Mouse (Mus musculus) midbrain, embryonic 12.5 days (tissue): ENCODE measurements around the gene Stmn3. TPM values are rescaled to one million over a fixed set of nuclear protein-coding genes. Genes with fewer than 3 reads are reported as not detected.

Experiments
- ATAC-seq: fragments of 200-750 bp; cut with Nextera tagmentation; 2 replicates; pipeline ENCODE4 v1.8.0; 2017; ENCODE audit warnings: low read depth, moderate TSS enrichment, moderate library complexity; ENCODE audit not compliant: low FRiP score
- H3K27ac ChIP-seq: fragments of 300-500 bp; sonication (generic); replicated peaks from 2 replicates; pipeline ENCODE4 v1.5.1; 2016; ENCODE audit warnings: mild to moderate bottlenecking
- H3K27me3 ChIP-seq: fragments of 300-500 bp; sonication (generic); 2 replicates; pipeline ENCODE4 v1.6.1; 2016; ENCODE audit warnings: mild to moderate bottlenecking
- H3K36me3 ChIP-seq: fragments of 300-500 bp; sonication (generic); 2 replicates; pipeline ENCODE4 v1.6.1; 2016
- H3K4me1 ChIP-seq: fragments of 300-500 bp; sonication (generic); 2 replicates; pipeline ENCODE4 v1.6.1; 2016
- H3K4me2 ChIP-seq: fragments of 300-500 bp; sonication (generic); replicated peaks from 2 replicates; pipeline ENCODE4 v1.6.1; 2016; ENCODE audit warnings: mild to moderate bottlenecking, moderate library complexity
- H3K4me3 ChIP-seq: fragments of 300-500 bp; sonication (generic); 2 replicates; pipeline ENCODE4 v1.5.1; 2016; ENCODE audit warnings: mild to moderate bottlenecking
- H3K9ac ChIP-seq: fragments of 300-500 bp; sonication (generic); replicated peaks from 2 replicates; pipeline ENCODE4 v1.6.1; 2016; ENCODE audit warnings: mild to moderate bottlenecking, moderate library complexity
- H3K9me3 ChIP-seq: fragments of 300-500 bp; sonication (generic); 2 replicates; pipeline ENCODE4 v1.6.1; 2016; ENCODE audit warnings: mild to moderate bottlenecking
- WGBS: fragments of 180-500 bp; shearing (Covaris S2); methylation state at CpG from one replicate; pipeline ENCODE4 v1.1.7; 2016; 5-methylcytosine and 5-hydroxymethylcytosine counted together
- polyA plus RNA-seq: library from polyadenylated mRNA; unstranded; fragments of >200 nt; fragmentation: Nextera tagmentation; extraction: Ambion mirVana; gene quantifications from 2 replicates; pipeline ENCODE4 v1.2.1, GENCODE M21; 2016

The Stmn3 gene
- polyA plus RNA-seq, 1 experiment from 2014 or later, result 455 TPM

DNA sequence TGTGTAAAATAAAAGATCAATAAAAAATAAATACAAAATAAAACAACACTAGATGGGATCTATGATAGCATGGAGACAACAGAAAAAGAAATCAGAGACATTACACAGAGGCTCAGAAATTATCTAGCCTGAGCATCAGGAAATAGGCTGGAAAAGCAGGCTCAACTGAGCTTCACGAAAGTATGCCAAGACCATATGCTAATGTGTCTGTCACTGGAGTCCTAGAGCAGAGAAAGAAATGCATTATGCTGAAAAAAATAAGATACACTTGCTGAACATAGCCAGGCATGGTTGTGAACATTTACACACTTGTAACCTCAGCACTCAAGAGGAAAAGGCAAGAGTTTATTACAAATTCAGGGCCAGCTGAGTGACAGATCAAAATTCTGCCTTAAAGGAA lies 34.3 kb downstream of the Stmn3 start:
- H3K4me3 ChIP-seq, result no peak overlapping the region
- 94% methylated on average over 1 of the region's 1 CpGs for WGBS
- peaks cover 56% of the 10 kb centered on the region for H3K36me3 ChIP-seq
- H3K4me2 ChIP-seq, result no peak overlapping the region
- H3K27ac ChIP-seq, result no peak overlapping the region
- no peaks in the 10 kb centered on the region for H3K27me3 ChIP-seq
- H3K9ac ChIP-seq, result no peak overlapping the region
- no peaks in the 10 kb centered on the region for H3K9me3 ChIP-seq
- ATAC-seq, result no peak
- no peaks in the 10 kb centered on the region for H3K4me1 ChIP-seq

DNA sequence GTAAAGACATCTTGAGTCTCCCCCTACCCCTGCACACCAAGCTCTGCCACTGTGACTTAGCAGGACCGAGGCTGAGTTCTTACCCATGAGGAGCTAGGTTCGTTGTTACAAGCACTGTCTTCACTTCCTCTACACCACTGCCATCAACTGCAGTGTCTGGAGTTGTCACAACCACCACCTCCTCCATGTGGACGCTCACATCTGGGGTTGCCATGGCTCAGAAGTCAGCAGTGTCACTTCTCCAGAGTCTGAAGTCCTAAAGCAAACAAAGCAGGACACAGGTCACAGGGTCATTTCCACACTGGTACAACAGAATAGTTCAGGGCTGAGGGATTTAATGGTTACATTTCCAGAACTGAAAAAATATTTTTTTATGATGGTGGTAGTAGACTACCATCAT lies 36.4 kb downstream of the Stmn3 start:
- 88% methylated on average over 3 of the region's 3 CpGs for whole genome bisulfite sequencing
- no peaks in the 10 kb centered on the region for H3K27me3 ChIP-seq
- H3K27ac ChIP-seq, result no peak overlapping the region
- H3K36me3 ChIP-seq, result peaks cover 59% of the 10 kb centered on the region
- no peaks in the 10 kb centered on the region for H3K4me1 ChIP-seq
- no peak overlapping the region for H3K4me3 ChIP-seq
- H3K9ac ChIP-seq, result no peak overlapping the region
- no peak for ATAC-seq
- no peak overlapping the region for H3K4me2 ChIP-seq
- H3K9me3 ChIP-seq, result no peaks in the 10 kb centered on the region

- no peak overlapping the region for H3K4me2 ChIP-seq
- no peaks in the 10 kb centered on the region for H3K9me3 ChIP-seq
- H3K36me3 ChIP-seq, result peaks cover 54% of the 10 kb centered on the region
- H3K4me3 ChIP-seq, result no peak overlapping the region
- H3K9ac ChIP-seq, result no peak overlapping the region
- no peaks in the 10 kb centered on the region for H3K4me1 ChIP-seq
- H3K27me3 ChIP-seq, result no peaks in the 10 kb centered on the region
- ATAC-seq, result no peak
- H3K27ac ChIP-seq, result no peak overlapping the region
- WGBS, result 92% methylated on average over 1 of the region's 1 CpGs
These were observed 37.5 kb downstream of the Stmn3 start for GRCm38 (mm10) chr2:181276766-181277165.

DNA sequence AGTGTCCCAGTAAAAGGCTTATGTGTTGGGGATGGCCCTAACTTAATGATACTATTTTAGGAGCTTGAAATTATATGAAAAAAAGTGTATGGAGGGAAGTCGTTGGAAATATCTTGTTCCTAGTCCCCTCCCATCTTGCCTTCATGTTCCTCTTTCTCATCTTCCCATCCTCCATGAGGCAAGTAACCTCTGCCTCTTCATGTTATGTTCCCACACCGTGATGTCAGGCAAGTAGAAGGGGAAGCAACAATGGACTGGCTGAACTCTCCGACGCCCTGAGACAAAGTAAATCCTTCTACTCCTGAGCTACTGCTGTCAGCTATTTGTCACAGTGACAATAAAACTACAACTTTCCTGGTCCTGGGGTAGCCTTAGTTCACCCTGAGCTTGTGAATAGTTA lies 39.7 kb downstream of the Stmn3 start:
- no peaks in the 10 kb centered on the region for H3K4me1 ChIP-seq
- 88% methylated on average over 4 of the region's 4 CpGs for WGBS
- H3K9me3 ChIP-seq, result no peaks in the 10 kb centered on the region
- peaks cover 60% of the 10 kb centered on the region for H3K36me3 ChIP-seq
- H3K9ac ChIP-seq, result no peak overlapping the region
- no peak overlapping the region for H3K4me2 ChIP-seq
- no peaks in the 10 kb centered on the region for H3K27me3 ChIP-seq
- H3K4me3 ChIP-seq, result no peak overlapping the region
- no peak overlapping the region for H3K27ac ChIP-seq
- no peak for ATAC-seq

- ATAC-seq, result no peak
- Histone ChIP-seq H3K36me3 (peaks cover 54% of the 10 kb centered on the region), H3K4me3 (no peak overlapping the region), H3K9me3 (no peaks in the 10 kb centered on the region), H3K27me3 (no peaks in the 10 kb centered on the region), H3K9ac (no peak overlapping the region), H3K27ac (no peak overlapping the region), H3K4me1 (no peaks in the 10 kb centered on the region), H3K4me2 (no peak overlapping the region)
- 95% methylated on average over 2 of the region's 2 CpGs for WGBS
These were observed 40.5 kb downstream of the Stmn3 start for GRCm38 (mm10) chr2:181273829-181274228.

- no peak overlapping the region for H3K4me2 ChIP-seq
- H3K4me3 ChIP-seq, result no peak overlapping the region
- peaks cover 47% of the 10 kb centered on the region for H3K36me3 ChIP-seq
- ATAC-seq, result no peak
- no peak overlapping the region for H3K9ac ChIP-seq
- H3K9me3 ChIP-seq, result no peaks in the 10 kb centered on the region
- 95% methylated on average over 2 of the region's 2 CpGs for WGBS
- no peaks in the 10 kb centered on the region for H3K27me3 ChIP-seq
- no peaks in the 10 kb centered on the region for H3K4me1 ChIP-seq
- no peak overlapping the region for H3K27ac ChIP-seq
These were observed 42.2 kb downstream of the Stmn3 start for GRCm38 (mm10) chr2:181272092-181272491.

GRCm38 (mm10) chr2:181266839-181267238 lies 47.5 kb downstream of the Stmn3 start:
- Histone ChIP-seq H3K4me1 (no peaks in the 10 kb centered on the region), H3K9me3 (no peaks in the 10 kb centered on the region), H3K4me3 (no peak overlapping the region), H3K36me3 (peaks cover 67% of the 10 kb centered on the region), H3K27me3 (no peaks in the 10 kb centered on the region), H3K27ac (no peak overlapping the region), H3K9ac (no peak overlapping the region), H3K4me2 (no peak overlapping the region)
- no peak for ATAC-seq
- 87% methylated on average over 2 of the region's 2 CpGs for WGBS

Other genes with a start within 250 kb of the Stmn3 start
- gene Kcnq2, start 179.2 kb downstream of the Stmn3 start, polyA plus RNA-seq, result 30.7 and 34.3 TPM in 2 replicates
- gene Eef1a2, start 157.5 kb downstream of the Stmn3 start, polyA plus RNA-seq, result 1.4 and 1.6 TPM in 2 replicates
- 423 and 462 TPM in 2 replicates for gene Ppdpf, start 127.3 kb downstream of the Stmn3 start, polyA plus RNA-seq
- not detected in 2 replicates for gene Ptk6, start 111.7 kb downstream of the Stmn3 start, polyA plus RNA-seq
- gene Srms, start 101.3 kb downstream of the Stmn3 start, polyA plus RNA-seq, result 0.15 TPM in 1 of 2 replicates, not detected in the other
- gene Fndc11, start 94.5 kb downstream of the Stmn3 start, polyA plus RNA-seq, result 0.15 and 0.20 TPM in 2 replicates
- gene Helz2, start 72.5 kb downstream of the Stmn3 start, polyA plus RNA-seq, result 0.48 and 0.55 TPM in 2 replicates
- 23.4 and 23.9 TPM in 2 replicates for gene Gmeb2, start 26.5 kb downstream of the Stmn3 start, polyA plus RNA-seq
- gene Rtel1, start 5.2 kb upstream of the Stmn3 start, polyA plus RNA-seq, result 54.2 and 55.3 TPM in 2 replicates
- gene Zgpat, start 50.4 kb upstream of the Stmn3 start, polyA plus RNA-seq, result 69.4 and 75.0 TPM in 2 replicates
- gene Arfrp1, start 50.9 kb upstream of the Stmn3 start, polyA plus RNA-seq, result 84.0 and 84.2 TPM in 2 replicates
- gene Lime1, start 65.6 kb upstream of the Stmn3 start, polyA plus RNA-seq, result 36.2 and 40.3 TPM in 2 replicates
- 22.2 and 24.6 TPM in 2 replicates for gene Zbtb46, start 144.9 kb upstream of the Stmn3 start, polyA plus RNA-seq
- not detected in 2 replicates for gene Abhd16b, start 178.7 kb upstream of the Stmn3 start, polyA plus RNA-seq
- 122 and 135 TPM in 2 replicates for gene Tpd52l2, start 182.6 kb upstream of the Stmn3 start, polyA plus RNA-seq
- 137 and 140 TPM in 2 replicates for gene Dnajc5, start 206.0 kb upstream of the Stmn3 start, polyA plus RNA-seq